Mouse (Mus musculus): ENCODE results near the gene Pak1. TPM values are rescaled to one million over a fixed set of nuclear protein-coding genes. Genes with fewer than 3 reads are reported as not detected.

The Pak1 gene
- polyA plus RNA-seq, 1 experiment from 2014 or later: 50.0 TPM

DNA sequence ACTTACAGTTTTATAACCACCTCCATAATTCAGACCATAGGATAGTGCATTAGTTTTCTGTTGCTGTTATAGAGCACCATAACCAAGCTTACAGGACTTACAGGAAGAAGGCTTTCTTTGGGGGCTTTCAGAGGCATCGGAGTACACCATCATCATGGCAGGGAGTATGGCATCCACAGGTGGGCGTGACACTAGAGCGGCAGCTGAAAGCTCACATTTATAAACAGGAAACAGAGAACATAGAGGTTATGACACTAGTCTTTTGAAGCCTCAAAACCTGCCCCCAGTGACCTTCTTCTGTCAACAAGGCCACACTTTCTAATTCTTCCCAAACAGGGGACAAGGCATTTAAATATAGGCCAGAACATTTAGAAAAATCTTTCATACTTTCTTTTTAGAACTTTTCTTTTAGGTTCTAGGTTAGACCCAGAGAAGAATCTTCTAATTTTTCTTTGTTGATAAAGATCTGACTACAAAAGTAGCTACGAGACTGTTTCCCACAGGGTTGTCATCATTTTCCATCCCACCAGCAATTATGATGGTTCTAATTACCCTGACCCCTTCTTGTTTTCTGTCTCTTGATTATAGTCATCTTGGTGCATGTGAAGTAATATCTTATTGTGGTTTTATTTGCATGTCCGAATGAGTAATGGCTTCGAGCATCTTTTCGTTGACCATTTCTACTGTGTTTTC lies 89.7 kb downstream of the Pak1 start:
- 90% methylated on average over 7 of the region's 7 CpGs for WGBS
- no peak overlapping the region for H3K27ac ChIP-seq
- DNase-seq (ENCODE audit: extremely low spot score, low spot score): no peak
- peaks cover 3% of the 10 kb centered on the region; the same call in 1 of the 2 replicates for H3K36me3 ChIP-seq (replicated peaks)
- no peaks in the 10 kb centered on the region for H3K9me3 ChIP-seq
- no peaks in the 10 kb centered on the region for H3K4me1 ChIP-seq
- H3K27me3 ChIP-seq (ENCODE audit: poor library complexity, severe bottlenecking): no peaks in the 10 kb centered on the region
- H3K4me3 ChIP-seq: no peak overlapping the region

GRCm38 (mm10) chr7:97911646-97912045 lies 123.3 kb downstream of the Pak1 start:
- H3K27me3 ChIP-seq (ENCODE audit: poor library complexity, severe bottlenecking): no peaks in the 10 kb centered on the region
- DNase-seq (ENCODE audit: extremely low spot score, low spot score): no peak
- WGBS: 91% methylated on average over 3 of the region's 3 CpGs
- H3K36me3 ChIP-seq (replicated peaks): peaks cover 48% of the 10 kb centered on the region
- no peak overlapping the region for H3K27ac ChIP-seq
- H3K4me3 ChIP-seq: no peak overlapping the region
- H3K4me1 ChIP-seq: no peaks in the 10 kb centered on the region
- H3K9me3 ChIP-seq: no peaks in the 10 kb centered on the region

DNA sequence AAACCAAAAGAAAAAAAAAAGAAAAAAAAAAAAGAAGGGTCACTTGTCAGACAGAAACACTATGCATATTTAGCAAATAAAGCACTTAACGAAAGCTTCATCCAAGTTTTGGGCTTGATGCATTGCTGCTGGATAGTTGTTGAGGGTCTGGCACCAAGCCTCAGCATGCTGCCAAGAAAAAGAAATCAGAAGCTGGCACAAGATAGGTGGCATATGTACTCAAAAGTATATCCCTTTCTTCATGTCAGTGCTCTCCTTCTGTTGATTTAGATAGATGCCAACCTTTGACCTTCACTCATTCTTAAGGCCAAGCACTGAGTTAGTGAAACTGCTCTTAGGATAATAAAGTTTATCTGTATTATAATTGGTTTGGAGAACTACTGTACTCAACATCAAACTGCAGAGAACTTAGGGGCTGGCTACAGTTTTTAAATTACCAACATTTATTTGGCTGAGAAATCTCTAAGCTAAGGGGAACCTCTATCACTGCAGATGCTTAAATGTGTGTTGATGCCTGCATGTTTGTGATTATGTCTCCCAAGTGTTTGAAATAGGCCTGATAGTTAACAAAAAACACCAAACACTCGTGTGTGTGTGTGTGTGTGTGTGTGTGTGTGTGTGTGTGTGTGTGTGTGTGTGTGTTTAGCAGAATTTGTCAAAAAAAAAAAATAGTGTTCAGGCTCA lies 126.6 kb downstream of the Pak1 start:
- Histone ChIP-seq H3K4me1 (no peaks in the 10 kb centered on the region), H3K4me3 (no peak overlapping the region), H3K9me3 (no peaks in the 10 kb centered on the region), H3K27me3 (ENCODE audit: poor library complexity, severe bottlenecking) (no peaks in the 10 kb centered on the region), H3K36me3 (replicated peaks) (peaks cover 21% of the 10 kb centered on the region), H3K27ac (no peak overlapping the region)
- DNase-seq (ENCODE audit: extremely low spot score, low spot score): no peak
- WGBS: 99% methylated on average over 2 of the region's 2 CpGs

DNA sequence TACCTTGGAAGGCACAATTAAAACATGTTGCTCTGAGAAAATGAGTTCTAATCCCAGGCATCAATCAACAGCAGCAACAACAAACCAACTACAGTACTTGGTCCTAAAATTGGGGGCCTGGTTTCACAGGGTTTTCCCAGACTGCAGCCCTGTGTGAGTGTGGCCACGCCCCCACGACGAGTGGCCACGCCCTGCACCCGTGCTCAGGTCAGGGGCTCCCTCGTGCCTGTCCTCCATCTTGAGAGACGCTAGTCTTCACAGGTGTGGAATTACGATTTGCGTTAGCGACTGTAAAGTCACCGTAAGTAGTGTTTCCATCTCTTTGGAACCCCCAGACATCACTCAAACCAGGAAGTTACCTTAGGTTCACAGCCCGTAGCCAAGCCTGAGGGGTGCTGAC lies 131.4 kb downstream of the Pak1 start, which contains the start of gene Gdpd4:
Gene Gdpd4 (plus strand): TSS at position 214 of the 400 bp plus-strand sequence.
- Histone ChIP-seq H3K4me1 (no peaks in the 10 kb centered on the region), H3K27me3 (ENCODE audit: poor library complexity, severe bottlenecking) (no peaks in the 10 kb centered on the region), H3K36me3 (replicated peaks) (no peaks in the 10 kb centered on the region), H3K27ac (no peak within 1 kb of the TSS), H3K9me3 (no peaks in the 10 kb centered on the region), H3K4me3 (no peak within 1 kb of the TSS)
- DNase-seq (ENCODE audit: extremely low spot score, low spot score): no peak
- 84% methylated on average over 12 of the region's 12 CpGs for WGBS

GRCm38 (mm10) chr7:97925819-97926218 lies 137.5 kb downstream of the Pak1 start:
- H3K27ac ChIP-seq: no peak overlapping the region
- no peaks in the 10 kb centered on the region for H3K4me1 ChIP-seq
- no peak for DNase-seq (ENCODE audit: extremely low spot score, low spot score)
- H3K36me3 ChIP-seq (replicated peaks): no peaks in the 10 kb centered on the region
- no peaks in the 10 kb centered on the region for H3K27me3 ChIP-seq (ENCODE audit: poor library complexity, severe bottlenecking)
- H3K4me3 ChIP-seq: no peak overlapping the region
- H3K9me3 ChIP-seq: no peaks in the 10 kb centered on the region; the same call in 1 of the 2 replicates
- WGBS: 88% methylated on average over 1 of the region's 1 CpGs

DNA sequence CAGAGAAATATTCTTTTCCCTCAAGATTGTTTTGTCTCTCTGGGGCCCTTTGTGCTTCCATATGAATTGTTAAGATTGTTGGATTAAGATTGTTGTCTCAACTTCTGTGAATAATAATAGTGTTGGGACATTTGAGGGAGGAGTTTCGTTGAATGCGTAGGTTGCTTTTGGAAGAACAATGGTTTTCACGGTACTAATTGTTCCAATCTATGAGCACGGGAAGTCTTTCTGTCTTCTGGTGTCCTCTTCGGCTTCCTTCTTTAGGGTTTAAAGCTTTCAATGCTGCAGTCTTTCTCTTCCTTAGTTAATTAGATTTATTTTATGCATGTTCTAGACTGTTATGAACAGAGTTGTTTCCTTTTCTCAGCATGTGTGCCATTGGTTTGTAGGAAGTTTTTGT lies 138.6 kb downstream of the Pak1 start:
- H3K36me3 ChIP-seq (replicated peaks): no peaks in the 10 kb centered on the region
- H3K9me3 ChIP-seq: peaks cover 4% of the 10 kb centered on the region; the same call in 1 of the 2 replicates
- H3K4me1 ChIP-seq: no peaks in the 10 kb centered on the region
- H3K27ac ChIP-seq: no peak overlapping the region
- WGBS: 94% methylated on average over 5 of the region's 5 CpGs
- no peak for DNase-seq (ENCODE audit: extremely low spot score, low spot score)
- H3K4me3 ChIP-seq: no peak overlapping the region
- H3K27me3 ChIP-seq (ENCODE audit: poor library complexity, severe bottlenecking): no peaks in the 10 kb centered on the region

DNA sequence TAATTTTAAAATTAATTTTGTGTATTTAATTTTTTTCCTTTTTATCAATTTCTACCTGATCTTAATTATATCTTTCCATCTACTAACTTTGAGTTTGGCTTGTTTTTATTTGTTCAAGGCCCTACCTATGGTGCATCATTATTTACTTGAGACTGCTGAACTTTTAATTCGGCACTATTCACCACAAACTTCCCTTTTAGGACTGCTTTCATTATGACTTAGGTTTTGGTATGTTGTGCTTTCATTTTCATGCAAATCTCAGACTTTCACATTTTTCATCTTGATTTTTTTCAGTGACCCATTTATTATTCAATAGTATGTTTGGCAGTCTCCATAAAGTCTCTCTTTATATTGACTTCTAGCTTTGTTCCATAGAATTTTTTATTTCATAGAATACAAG lies 156.1 kb downstream of the Pak1 start:
- WGBS: 84% methylated on average over 1 of the region's 1 CpGs
- no peaks in the 10 kb centered on the region for H3K36me3 ChIP-seq (replicated peaks)
- no peaks in the 10 kb centered on the region for H3K9me3 ChIP-seq
- no peak overlapping the region for H3K27ac ChIP-seq
- H3K4me3 ChIP-seq: no peak overlapping the region
- H3K27me3 ChIP-seq (ENCODE audit: poor library complexity, severe bottlenecking): no peaks in the 10 kb centered on the region
- no peaks in the 10 kb centered on the region for H3K4me1 ChIP-seq
- DNase-seq (ENCODE audit: extremely low spot score, low spot score): no peak

Other genes starting within 250 kb of the Pak1 start
- 30.9 and 32.0 TPM in 2 replicates for gene Aamdc, start 209.0 kb upstream of the Pak1 start, polyA plus RNA-seq (2016; fragmentation: Nextera tagmentation; extraction: Ambion mirVana)
- gene Rsf1, start 208.7 kb upstream of the Pak1 start, polyA plus RNA-seq (2016; fragmentation: Nextera tagmentation; extraction: Ambion mirVana): 22.3 and 23.4 TPM in 2 replicates
- gene Clns1a, start 91.9 kb upstream of the Pak1 start, polyA plus RNA-seq (2016; fragmentation: Nextera tagmentation; extraction: Ambion mirVana): 308 and 310 TPM in 2 replicates
- 3.0 and 4.1 TPM in 2 replicates for gene Aqp11, start 50.3 kb upstream of the Pak1 start, polyA plus RNA-seq (2016; fragmentation: Nextera tagmentation; extraction: Ambion mirVana)
- gene Gdpd4, start 131.4 kb downstream of the Pak1 start, polyA plus RNA-seq (2016; fragmentation: Nextera tagmentation; extraction: Ambion mirVana): not detected in 2 replicates

Measured in forebrain, embryonic 10.5 days (tissue).